Mouse (Mus musculus): ENCODE measurements around the gene Shc3. TPM values are rescaled to one million over a fixed set of nuclear protein-coding genes. Genes with fewer than 3 reads are reported as not detected.
A peak's percentile ranks its signal among the peaks of the same experiment; 100 is the strongest.

Gene Shc3
- polyA plus RNA-seq, 1 experiment from 2014 or later, result not detected

DNA sequence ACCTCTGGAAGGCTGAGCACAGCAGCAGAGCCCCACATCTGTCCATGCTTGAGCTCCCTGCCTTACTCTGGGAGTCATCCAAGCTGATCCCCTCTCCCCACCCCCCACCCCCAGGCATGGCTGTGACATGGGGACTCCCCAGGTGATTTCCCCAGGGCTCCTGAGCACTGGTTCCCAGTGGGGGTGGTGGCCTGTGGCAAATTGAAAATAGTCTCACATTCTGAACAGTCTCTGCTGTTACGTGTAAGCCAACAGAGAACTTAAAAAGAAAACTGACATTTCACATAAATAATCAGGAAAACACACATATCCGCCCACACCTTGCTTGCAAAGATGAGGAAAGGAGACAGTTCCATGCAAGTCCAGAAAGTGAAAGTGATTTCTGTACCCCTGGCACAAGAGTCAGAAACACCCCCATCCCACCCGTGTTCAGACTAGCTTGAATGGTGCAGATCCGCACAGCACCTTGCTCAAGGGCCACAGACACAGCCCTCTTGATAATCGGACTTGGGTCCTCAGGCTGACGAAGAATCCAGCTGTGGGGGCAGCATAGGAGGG, 177.8 kb downstream of the Shc3 start:
- Histone ChIP-seq H3K9me3 (ENCODE audit: control insufficient read depth, low read length) (peaks cover 8% of the 10 kb centered on the region; the same call in 1 of the 2 replicates), H3K27me3 (ENCODE audit: control insufficient read depth, insufficient read depth, low read depth, low read length) (no peaks in the 10 kb centered on the region), H3K4me1 (replicated peaks; ENCODE audit: control insufficient read depth, insufficient read depth, low read length) (no peaks in the 10 kb centered on the region), H3K27ac (ENCODE audit: low read length) (no peak overlapping the region), H3K4me3 (ENCODE audit: low read length) (no peak overlapping the region), H3K9ac (ENCODE audit: low read length) (no peak overlapping the region), H3K4me2 (ENCODE audit: low read depth, low read length) (no peak overlapping the region), H3K36me3 (ENCODE audit: control insufficient read depth, insufficient read depth, low read length) (no peaks in the 10 kb centered on the region)
- 83% methylated on average over 6 of the region's 6 CpGs for WGBS
- peak; percentile 15; the same call in 1 of the 2 replicates for ATAC-seq (ENCODE audit: low read depth)

DNA sequence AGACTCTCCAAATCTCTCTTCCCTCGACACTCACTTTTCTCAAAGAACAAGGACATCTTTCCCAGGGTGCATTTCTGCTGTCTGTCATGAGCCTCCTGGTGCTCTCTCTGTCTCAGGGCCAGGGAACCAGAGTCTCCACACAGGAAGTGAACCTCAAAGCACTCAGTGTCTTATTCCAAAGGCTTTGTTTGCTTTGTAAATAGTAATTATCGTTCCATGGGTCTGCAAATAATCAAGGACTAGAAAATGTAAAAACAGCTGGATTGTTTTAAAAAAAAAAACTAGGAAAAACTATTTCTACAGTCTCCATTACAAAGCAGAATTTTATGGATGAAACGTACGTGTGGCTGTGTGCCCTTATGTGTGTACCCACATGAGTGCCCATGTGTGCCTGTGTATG, 178.8 kb downstream of the Shc3 start:
- H3K9me3 ChIP-seq (ENCODE audit: control insufficient read depth, low read length), result peaks cover 7% of the 10 kb centered on the region; the same call in 1 of the 2 replicates
- H3K4me1 ChIP-seq (replicated peaks; ENCODE audit: control insufficient read depth, insufficient read depth, low read length), result no peaks in the 10 kb centered on the region
- H3K27ac ChIP-seq (ENCODE audit: low read length), result no peak overlapping the region
- no peak for ATAC-seq (ENCODE audit: low read depth)
- H3K4me3 ChIP-seq (ENCODE audit: low read length), result no peak overlapping the region
- no peak overlapping the region for H3K9ac ChIP-seq (ENCODE audit: low read length)
- no peaks in the 10 kb centered on the region for H3K36me3 ChIP-seq (ENCODE audit: control insufficient read depth, insufficient read depth, low read length)
- H3K27me3 ChIP-seq (ENCODE audit: control insufficient read depth, insufficient read depth, low read depth, low read length), result no peaks in the 10 kb centered on the region
- WGBS, result 30% methylated on average over 4 of the region's 4 CpGs
- H3K4me2 ChIP-seq (ENCODE audit: low read depth, low read length), result no peak overlapping the region

GRCm38 (mm10) chr13:51387908-51388307, 181.3 kb downstream of the Shc3 start:
- H3K9ac ChIP-seq (ENCODE audit: low read length), result no peak overlapping the region

GRCm38 (mm10) chr13:51384899-51385298, 184.3 kb downstream of the Shc3 start:
- WGBS, result 63% methylated on average over 2 of the region's 2 CpGs
- Histone ChIP-seq H3K4me3 (ENCODE audit: low read length) (no peak overlapping the region), H3K27me3 (ENCODE audit: control insufficient read depth, insufficient read depth, low read depth, low read length) (no peaks in the 10 kb centered on the region)

More at GRCm38 (mm10) chr13:51387908-51388307, 181.3 kb downstream of the Shc3 start:
- Histone ChIP-seq H3K9me3 (ENCODE audit: control insufficient read depth, low read length) (no peaks in the 10 kb centered on the region), H3K4me3 (ENCODE audit: low read length) (no peak overlapping the region), H3K27ac (ENCODE audit: low read length) (no peak overlapping the region), H3K4me1 (replicated peaks; ENCODE audit: control insufficient read depth, insufficient read depth, low read length) (no peaks in the 10 kb centered on the region), H3K36me3 (ENCODE audit: control insufficient read depth, insufficient read depth, low read length) (no peaks in the 10 kb centered on the region), H3K27me3 (ENCODE audit: control insufficient read depth, insufficient read depth, low read depth, low read length) (no peaks in the 10 kb centered on the region), H3K4me2 (ENCODE audit: low read depth, low read length) (no peak overlapping the region)
- ATAC-seq (ENCODE audit: low read depth), result no peak
- WGBS, result 39% methylated on average over 4 of the region's 4 CpGs

GRCm38 (mm10) chr13:51381498-51381897, 187.7 kb downstream of the Shc3 start:
- peaks cover 22% of the 10 kb centered on the region for H3K4me1 ChIP-seq (replicated peaks; ENCODE audit: control insufficient read depth, insufficient read depth, low read length)
- H3K27ac ChIP-seq (ENCODE audit: low read length), result no peak overlapping the region
- no peak overlapping the region for H3K4me3 ChIP-seq (ENCODE audit: low read length)
- no peak overlapping the region for H3K9ac ChIP-seq (ENCODE audit: low read length)
- 52% methylated on average over 6 of the region's 6 CpGs for WGBS
- H3K27me3 ChIP-seq (ENCODE audit: control insufficient read depth, insufficient read depth, low read depth, low read length), result no peaks in the 10 kb centered on the region
- peak; percentile 71 for ATAC-seq (ENCODE audit: low read depth)
- no peaks in the 10 kb centered on the region for H3K9me3 ChIP-seq (ENCODE audit: control insufficient read depth, low read length)
- H3K4me2 ChIP-seq (ENCODE audit: low read depth, low read length), result no peak overlapping the region
- no peaks in the 10 kb centered on the region for H3K36me3 ChIP-seq (ENCODE audit: control insufficient read depth, insufficient read depth, low read length)

More at GRCm38 (mm10) chr13:51384899-51385298, 184.3 kb downstream of the Shc3 start:
- Histone ChIP-seq H3K27ac (ENCODE audit: low read length) (no peak overlapping the region), H3K9me3 (ENCODE audit: control insufficient read depth, low read length) (no peaks in the 10 kb centered on the region), H3K36me3 (ENCODE audit: control insufficient read depth, insufficient read depth, low read length) (no peaks in the 10 kb centered on the region), H3K9ac (ENCODE audit: low read length) (no peak overlapping the region), H3K4me2 (ENCODE audit: low read depth, low read length) (no peak overlapping the region), H3K4me1 (replicated peaks; ENCODE audit: control insufficient read depth, insufficient read depth, low read length) (peaks cover 3% of the 10 kb centered on the region; the same call in 1 of the 2 replicates)
- no peak for ATAC-seq (ENCODE audit: low read depth)

Other genes with a start within 250 kb of the Shc3 start
- 109 and 117 TPM in 2 replicates for gene S1pr3, start 160.8 kb downstream of the Shc3 start, polyA plus RNA-seq (2015; fragmentation: Nextera tagmentation; extraction: Ambion mirVana)
- gene Cks2, start 75.8 kb upstream of the Shc3 start, polyA plus RNA-seq (2015; fragmentation: Nextera tagmentation; extraction: Ambion mirVana), result 350 and 356 TPM in 2 replicates
- 27.5 and 28.3 TPM in 2 replicates for gene Secisbp2, start 82.3 kb upstream of the Shc3 start, polyA plus RNA-seq (2015; fragmentation: Nextera tagmentation; extraction: Ambion mirVana)
- 9.0 and 9.8 TPM in 2 replicates for gene Sema4d, start 224.3 kb upstream of the Shc3 start, polyA plus RNA-seq (2015; fragmentation: Nextera tagmentation; extraction: Ambion mirVana)